Mouse (Mus musculus): ENCODE measurements at regions not wholly inside any gene's neighbourhood (a gene's known extent, or its start where the extent isn't known, plus 50 kb on each side); places are given as distances from the start of the nearest gene placed in this dataset.

DNA sequence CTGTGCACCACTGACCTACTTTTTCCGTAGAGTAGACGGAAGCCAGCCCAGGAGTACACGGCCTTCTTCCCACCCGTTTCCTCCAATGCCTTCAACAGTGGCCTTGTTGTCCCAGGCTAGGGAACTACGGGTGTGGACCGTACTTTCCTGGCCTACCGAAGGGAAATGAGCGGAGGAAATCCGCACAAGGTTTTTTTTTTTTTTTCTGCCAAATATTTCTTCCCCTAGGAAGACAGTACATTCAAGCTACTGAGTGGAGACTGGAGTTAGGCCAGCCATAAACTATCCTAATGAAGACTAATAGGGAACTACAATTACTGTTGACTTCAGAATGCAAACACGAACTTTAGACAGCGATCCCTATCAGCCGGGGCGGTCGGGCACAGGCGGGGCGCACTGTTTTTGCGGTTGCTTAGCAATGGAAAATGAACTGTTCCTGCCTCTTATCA lies 177.3 kb downstream of the Ttc8 start:
- peak; percentile 30 for DNase-seq

DNA sequence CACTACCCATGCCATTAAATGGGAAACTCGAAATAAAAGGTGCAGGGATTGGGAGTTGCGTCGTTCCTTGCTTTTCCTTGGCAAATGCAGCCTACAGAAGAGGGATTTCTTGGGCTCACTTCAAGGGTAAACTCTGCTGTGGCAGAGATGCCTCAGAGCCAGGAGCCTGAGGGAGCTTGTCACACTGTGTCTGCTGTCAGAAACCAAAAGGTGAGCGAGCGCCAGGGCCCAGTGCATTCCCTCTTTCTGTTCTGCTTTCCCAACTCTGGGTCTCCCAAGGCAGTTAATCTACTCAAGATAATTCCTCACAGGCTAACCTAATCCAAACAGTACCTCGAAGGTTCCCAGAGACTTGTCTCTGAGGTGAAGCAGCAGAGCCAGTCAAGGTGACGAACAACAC lies 179.5 kb downstream of the Ttc8 start:
- no peak for DNase-seq

DNA sequence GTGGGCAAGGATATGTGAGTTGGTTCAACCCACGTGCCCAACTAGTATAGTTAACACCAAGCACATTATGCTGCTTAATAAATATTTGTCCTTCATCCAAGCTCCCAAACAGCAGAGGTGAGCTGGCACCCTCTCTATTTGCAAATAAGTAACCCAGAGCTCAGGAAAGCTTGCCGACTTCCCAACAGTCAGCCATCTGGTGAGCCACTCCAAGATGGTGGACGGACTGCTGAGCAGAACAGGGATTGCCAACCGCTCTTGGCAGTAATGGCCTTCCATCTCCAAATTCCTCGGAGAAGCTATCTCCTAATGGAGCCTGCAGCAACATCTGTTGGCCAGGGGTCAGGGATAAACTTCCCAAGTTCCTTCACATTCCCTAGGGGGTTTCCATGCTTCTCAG lies 188.2 kb downstream of the Ttc8 start:
- DNase-seq: peak; percentile 18

DNA sequence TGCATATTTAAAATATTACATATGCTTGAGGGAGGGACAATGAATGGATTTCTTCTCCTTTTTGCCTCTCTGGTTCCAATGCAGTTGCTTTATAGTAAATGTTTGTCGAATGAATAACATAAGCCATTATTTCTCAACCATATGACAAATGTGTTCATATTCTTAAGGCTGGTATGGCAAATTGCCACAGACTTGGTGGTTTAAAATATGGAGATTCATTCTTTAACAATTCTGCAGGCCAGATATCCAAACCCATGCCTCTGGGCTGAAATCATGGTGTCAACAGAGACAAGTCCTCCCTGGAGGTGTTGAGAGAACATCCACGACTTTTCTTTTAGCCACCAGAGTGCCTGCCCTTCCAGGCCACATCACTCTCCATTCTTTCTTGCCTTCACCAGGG lies 193.4 kb downstream of the Ttc8 start:
- DNase-seq: no peak

DNA sequence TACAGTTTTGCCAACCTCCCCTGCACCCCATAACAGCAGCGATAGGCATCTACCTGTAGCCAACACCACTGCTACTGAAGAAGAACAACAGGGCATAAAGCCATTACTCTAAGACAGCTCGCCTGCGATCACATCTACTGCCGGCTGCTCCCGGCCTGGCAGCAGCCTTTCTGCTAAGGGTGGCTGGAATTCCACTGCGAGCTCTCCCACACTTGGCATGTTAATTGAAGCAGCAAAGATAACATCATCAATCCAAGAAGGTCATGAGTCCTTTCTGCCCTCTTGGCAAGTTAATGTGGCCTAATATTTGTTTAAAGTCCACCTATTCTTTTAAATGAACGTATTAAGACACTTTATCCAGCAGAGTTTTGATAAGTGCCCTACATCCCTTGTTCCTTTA lies 196.1 kb downstream of the Ttc8 start:
- peak; percentile 5 for DNase-seq

DNA sequence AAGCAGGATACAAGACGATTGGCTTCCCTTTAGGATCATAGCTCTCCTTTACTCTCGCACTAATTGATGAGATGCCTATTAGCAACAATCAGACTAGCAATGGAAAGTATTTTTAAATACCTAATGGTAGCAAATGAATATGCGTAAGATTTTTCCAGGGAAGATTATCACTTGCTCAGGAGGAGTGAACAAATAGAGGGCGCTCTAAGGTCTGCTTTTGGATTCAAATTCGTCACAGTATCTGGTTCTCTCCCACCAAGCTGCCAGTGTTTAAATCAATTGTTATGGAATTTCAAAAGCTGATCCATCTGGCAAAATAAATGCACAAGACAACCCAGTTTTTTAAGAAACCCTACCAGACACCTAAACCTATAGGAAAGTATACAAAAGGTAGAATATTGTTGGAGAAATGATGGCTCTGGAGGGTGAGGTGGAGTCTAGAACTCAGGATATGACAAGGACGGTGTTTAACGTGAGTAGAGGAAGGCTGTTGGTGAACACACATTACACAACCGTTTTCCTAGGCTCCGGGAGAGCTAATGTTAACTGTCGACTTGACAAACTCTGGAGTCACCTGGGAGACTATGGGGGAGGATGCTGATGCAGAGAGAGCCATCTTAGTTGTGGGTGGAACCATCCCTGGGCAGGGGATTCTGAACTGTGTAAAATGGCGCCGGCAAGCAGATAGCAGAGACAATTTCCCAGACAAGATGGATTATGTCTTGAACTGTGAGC lies 198.2 kb downstream of the Ttc8 start:
- DNase-seq: no peak

DNA sequence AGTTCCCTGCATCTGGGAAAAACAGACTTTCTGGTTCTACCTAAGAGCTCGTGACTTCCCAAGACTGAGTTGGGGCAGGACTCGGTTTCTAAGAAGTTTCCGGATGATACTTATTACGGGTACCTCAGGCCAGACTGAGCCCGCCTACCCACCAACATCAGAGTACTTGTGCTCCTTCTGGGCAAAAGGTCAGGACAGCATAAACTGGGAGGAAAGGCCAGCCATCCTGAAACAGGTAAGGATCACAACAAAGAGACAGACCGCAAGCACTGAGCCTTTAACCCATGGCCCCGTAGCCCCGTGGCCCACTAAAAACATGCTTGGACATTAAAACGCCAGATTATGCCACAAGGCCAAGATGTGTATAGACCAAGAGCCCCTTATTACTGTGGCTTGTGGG lies 199.6 kb downstream of the Ttc8 start:
- DNase-seq: no peak

DNA sequence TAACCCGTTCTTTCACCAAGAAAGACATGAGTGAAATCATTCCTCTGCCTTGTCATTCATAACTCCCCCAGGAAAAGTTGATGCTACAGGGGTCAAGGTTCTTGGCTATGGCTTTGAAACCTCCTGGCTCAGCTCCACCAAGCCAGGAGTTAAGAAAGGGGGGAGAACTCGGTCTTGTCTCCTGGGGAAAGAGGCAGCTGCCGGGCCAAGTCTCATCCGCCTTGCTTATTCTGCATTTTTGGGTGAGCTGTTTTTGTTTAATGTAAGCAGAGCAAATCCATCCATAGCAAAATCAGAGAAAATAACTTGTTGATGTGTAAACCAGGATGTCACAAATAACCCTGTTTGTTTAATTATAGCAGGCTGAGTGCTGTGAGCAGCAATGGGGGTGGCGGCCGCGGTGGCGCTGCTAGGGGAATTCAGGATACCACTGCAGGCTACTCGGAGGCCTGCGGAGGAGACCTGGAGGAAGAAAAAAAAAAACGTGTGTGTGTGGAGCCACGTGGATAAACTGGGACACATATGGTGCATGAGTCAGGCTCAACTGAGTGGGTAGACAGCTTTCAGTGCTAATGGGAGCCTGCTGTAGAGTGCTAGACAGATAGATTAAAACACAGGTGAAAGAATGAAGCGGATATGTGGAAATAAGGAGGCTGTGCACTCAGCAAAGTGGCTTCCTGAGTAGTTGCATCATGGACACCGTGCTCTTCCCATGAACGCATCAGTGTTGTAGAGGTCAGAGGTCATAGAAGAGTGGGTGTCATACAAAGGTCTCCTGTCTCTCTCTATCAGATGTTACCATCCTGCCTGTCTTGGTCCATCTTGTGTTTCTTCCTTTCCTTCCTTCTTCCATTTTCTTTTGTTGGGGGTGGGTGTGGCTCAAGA lies 203.5 kb downstream of the Ttc8 start:
- DNase-seq: peak; percentile 10

DNA sequence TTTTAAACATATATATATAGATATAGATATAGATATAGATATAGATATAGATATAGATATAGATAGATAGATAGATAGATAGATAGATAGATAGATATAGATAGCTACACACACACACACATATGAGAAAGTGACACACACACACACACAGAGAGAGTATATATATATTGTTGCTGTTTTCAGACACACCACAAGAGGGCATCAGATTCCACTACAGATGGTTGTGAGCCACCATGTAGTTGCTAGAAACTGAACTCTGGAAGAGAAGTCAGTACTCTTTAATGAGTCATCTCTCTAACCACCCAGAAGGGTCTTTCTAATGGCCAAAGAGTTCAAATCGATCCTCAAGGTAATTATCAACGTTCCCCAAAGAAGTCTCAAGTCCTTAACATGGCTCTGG lies 205.8 kb downstream of the Ttc8 start:
- DNase-seq: no peak

All from kidney, adult 9 months (tissue).